Mouse (Mus musculus): ENCODE data around the gene Acsl4.

Acsl4 gene

GRCm38 (mm10) chrX:142359031-142359430, 31.3 kb downstream of the Acsl4 start:
- in situ Hi-C loops (cut with MboI, MseI), result no loop called here

GRCm38 (mm10) chrX:142358427-142358826, 31.9 kb downstream of the Acsl4 start:
- in situ Hi-C loops (cut with MboI, MseI), result no loop called here

- in situ Hi-C loops (cut with MboI, MseI), result no loop called here
Observed at GRCm38 (mm10) chrX:142336207-142336606, 54.1 kb downstream of the Acsl4 start.

GRCm38 (mm10) chrX:142335502-142335901, 54.8 kb downstream of the Acsl4 start:
- in situ Hi-C loops (cut with MboI, MseI), result no loop called here

GRCm38 (mm10) chrX:142325760-142326159, 64.6 kb downstream of the Acsl4 start:
- in situ Hi-C loops (cut with MboI, MseI), result no loop called here

GRCm38 (mm10) chrX:142316106-142316505, 74.2 kb downstream of the Acsl4 start:
- in situ Hi-C loops (cut with MboI, MseI), result no loop called here

- in situ Hi-C loops (cut with MboI, MseI), result no loop called here
Observed at GRCm38 (mm10) chrX:142315270-142315669, 75.1 kb downstream of the Acsl4 start.

- in situ Hi-C loops (cut with MboI, MseI), result no loop called here
Observed at GRCm38 (mm10) chrX:142314307-142315024, 75.9 kb downstream of the Acsl4 start.

- in situ Hi-C loops (cut with MboI, MseI), result no loop called here
Observed at GRCm38 (mm10) chrX:142310431-142310830, 79.9 kb downstream of the Acsl4 start.

GRCm38 (mm10) chrX:142305869-142306581, 84.3 kb downstream of the Acsl4 start, which contains the start of gene Kcne1l:
Gene Kcne1l (minus strand): TSS chrX:142306294.
- in situ Hi-C loops (cut with MboI, MseI), result no loop called here

GRCm38 (mm10) chrX:142305010-142305868, 85.1 kb downstream of the Acsl4 start:
- in situ Hi-C loops (cut with MboI, MseI), result no loop called here

GRCm38 (mm10) chrX:142304592-142304991, 85.7 kb downstream of the Acsl4 start:
- in situ Hi-C loops (cut with MboI, MseI), result no loop called here

- in situ Hi-C loops (cut with MboI, MseI), result no loop called here
Observed at GRCm38 (mm10) chrX:142303456-142303855, 86.9 kb downstream of the Acsl4 start.

GRCm38 (mm10) chrX:142285905-142286304, 104.4 kb downstream of the Acsl4 start:
- in situ Hi-C loops (cut with MboI, MseI), result loop anchor here (25.0 kb wide), 1 partner anchor 1074 kb away; no protein-coding TSS in a partner anchor

- in situ Hi-C loops (cut with MboI, MseI), result loop anchor here (25.0 kb wide), 1 partner anchor 1064 kb away; no protein-coding TSS in a partner anchor
Observed at GRCm38 (mm10) chrX:142276573-142276972, 113.8 kb downstream of the Acsl4 start.

GRCm38 (mm10) chrX:142276031-142276430, 114.3 kb downstream of the Acsl4 start:
- in situ Hi-C loops (cut with MboI, MseI), result loop anchor here (25.0 kb wide), 1 partner anchor 1064 kb away; no protein-coding TSS in a partner anchor

Measured in regulatory T cell (primary cell).